Mouse (Mus musculus): ENCODE results near the gene Atf7ip. TPM values are rescaled to one million over a fixed set of nuclear protein-coding genes. Genes with fewer than 3 reads are reported as not detected.
A peak's percentile ranks its signal among the peaks of the same experiment; 100 is the strongest.

Gene Atf7ip
- total RNA-seq, 2 experiments from 2014 or later: 92.6 to 107 TPM

DNA sequence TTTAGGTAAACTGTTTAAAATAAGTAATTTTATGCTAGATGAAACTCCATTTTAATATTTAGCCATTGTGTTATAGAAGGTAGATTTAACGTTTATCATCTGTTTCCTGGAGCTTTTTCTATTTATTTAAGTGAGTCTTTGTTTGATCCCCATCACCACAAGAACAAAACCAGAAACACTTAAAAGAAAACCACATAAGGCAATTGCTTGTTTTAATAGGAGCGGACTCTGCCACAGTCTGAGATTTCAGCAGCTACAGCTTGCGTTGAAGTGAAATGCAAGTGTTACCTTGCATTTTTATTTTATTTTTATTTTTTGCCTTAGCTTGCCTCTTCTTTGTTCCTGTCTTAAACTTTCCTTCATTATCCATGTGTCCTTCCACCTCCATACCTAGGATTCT lies 43.6 kb downstream of the Atf7ip start:
- intact Hi-C loops (cut with DNase I): loop anchor here (1.0 to 2.0 kb wide), 2 partner anchors 15 to 30 kb away; no protein-coding TSS in a partner anchor
- no peak for DNase-seq

DNA sequence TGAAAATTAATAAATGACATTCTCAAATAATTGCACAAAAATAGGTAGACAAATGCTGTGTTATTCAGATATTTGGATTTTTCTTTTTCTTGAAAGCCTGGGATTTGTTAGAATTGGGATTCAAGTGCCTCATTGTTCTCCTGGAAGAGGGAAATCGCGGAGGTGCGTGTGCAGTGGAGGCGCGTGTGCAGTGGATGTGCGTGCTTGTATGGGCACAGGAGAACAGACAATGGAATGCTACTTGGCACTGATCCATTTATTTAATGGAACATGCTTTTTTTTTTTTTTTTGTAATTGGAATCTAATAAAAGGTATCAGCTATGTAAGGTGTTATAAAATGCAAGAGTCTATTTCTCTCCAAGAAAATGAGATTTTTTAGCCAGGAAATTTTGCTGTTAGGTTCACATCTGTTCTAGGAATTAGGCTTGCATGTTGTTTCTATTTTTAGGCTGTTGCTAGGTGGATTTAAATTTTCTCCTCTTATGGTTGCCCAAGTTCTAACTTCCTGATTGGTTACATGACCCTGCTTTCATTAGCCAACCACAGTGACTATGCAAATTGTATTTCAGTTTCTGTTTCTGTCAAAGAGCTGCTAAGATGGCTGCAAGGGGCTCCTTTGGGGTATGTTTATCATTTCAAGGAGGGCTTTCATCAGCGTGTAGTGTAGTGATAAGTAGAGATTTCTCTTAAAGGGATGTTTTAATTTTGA lies 44.8 kb downstream of the Atf7ip start:
- no peak for DNase-seq
- intact Hi-C loops (cut with DNase I): loop anchor here (1.0 kb wide), 1 partner anchor 31 kb away; no protein-coding TSS in a partner anchor

DNA sequence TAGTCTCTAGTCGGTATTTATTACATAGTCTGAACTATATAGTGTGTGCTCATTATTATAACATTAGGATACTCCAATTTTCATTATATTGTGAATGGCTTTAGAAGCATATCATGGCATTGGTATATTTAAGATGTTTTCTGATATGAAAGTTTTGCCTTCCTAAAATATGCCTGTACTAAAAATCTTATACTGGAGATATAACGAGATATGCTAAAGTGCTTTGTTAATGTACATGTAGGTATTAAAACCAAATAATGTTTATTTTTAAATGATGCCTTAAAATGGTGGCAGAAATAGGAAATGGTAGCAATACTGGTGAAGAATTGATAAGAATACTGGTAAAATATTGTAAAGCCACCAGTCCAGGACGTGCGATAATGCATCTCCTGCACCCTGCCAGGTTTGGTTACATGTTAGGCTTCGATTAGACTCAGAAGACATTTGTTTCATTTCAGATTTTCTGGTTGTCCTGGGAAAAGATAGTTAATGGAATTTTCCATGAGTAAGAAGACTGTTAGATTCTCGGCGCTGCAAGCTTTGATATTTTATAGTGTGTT lies 45.7 kb downstream of the Atf7ip start:
- DNase-seq: no peak
- intact Hi-C loops (cut with DNase I): no loop called here

DNA sequence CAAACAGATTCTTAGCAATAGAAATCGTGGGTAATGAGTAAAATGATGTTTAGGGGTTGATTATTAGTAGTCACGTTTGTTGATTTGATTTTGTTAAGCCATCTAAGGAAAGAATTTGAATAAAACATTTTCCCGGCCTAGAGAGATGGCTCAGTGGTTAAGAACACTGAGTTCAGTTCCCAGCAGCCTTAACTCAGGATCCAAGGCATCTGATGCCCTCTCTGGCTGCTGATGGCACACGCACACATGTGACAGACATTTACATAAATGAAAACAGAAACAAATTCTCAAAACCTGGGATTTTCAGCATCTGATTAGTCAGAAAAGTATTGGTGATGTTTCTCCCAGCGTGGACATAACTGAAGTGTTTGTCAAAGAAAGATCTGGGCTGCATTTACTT lies 47.2 kb downstream of the Atf7ip start:
- no peak for DNase-seq
- intact Hi-C loops (cut with DNase I): no loop called here

DNA sequence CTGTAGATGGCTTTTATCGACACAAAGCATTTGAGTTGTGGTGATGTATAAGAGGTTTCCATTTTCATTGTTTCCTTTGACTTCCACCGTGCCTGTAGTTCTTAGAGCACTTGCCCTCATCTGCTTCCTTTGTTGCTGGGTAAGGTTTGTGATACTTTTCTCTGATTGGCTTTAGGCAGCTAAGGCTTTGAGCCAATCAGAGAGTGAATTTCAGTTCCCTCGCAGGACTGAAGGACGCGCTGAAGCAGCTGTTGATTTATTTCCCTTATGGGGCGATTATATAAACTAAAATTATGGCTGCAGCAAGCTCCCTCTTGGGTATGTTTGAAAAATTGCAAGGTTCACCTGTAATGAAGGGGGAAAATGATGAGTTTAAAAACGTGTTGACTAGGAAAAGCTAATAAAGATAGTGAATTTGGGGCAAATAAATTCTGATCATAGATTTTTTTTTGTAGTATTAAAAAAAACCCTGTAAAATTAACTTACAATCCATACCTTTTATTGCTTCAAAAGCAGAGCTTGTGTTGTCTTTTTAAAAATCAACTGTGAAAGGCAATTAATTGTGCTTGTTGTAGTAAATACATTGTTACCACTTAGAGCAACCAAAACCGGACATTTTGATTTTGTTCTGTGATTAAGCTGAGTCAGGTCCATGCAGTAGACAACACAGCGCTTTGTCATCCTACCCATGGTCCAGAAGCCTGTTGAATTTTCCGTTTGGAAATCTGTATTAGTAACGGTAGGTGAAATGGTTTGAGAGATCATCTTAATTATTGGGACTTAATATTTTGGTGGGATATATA lies 48.0 kb downstream of the Atf7ip start:
- intact Hi-C loops (cut with DNase I): no loop called here
- peak in 1 of 2 experiments; percentile 40 for DNase-seq

DNA sequence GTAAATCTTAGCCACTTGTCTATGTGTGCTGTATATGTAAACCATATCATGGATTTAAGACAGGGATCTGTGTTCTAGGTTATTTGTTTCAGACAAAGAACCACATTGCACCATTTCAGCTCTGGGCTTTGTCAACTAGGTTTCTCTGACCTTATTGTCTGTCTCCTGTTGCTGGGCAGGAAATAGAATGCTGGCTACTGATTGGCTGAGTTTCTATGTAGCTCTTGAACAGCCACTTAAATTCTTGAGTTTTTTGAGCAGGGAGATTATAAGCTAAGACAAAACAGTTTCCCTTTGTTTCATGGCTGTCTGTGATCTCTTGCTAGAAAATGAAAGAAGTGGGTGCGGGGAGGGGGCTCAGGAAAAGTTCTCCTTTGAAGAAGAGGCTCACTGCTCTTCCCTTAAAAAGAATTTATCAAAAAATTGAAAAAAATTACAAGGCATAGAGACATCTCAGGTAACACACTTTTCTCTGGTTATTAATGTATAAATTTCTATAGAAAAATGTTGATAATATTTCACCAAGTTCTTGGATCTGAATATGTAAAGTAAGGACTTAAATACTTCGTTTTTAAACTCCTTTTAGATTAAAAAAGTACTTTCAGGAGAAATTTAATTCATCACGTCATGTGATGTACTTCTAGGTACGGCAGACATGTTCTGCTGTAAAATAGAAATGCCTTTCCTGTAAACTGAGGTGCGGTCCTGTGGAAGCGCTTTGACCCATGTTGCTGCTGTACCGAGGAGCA lies 49.0 kb downstream of the Atf7ip start:
- peak in 1 of 2 experiments; percentile 49 for DNase-seq
- intact Hi-C loops (cut with DNase I): loop anchor here (1.0 kb wide), 2 partner anchors 89 to 132 kb away; no protein-coding TSS in a partner anchor

DNA sequence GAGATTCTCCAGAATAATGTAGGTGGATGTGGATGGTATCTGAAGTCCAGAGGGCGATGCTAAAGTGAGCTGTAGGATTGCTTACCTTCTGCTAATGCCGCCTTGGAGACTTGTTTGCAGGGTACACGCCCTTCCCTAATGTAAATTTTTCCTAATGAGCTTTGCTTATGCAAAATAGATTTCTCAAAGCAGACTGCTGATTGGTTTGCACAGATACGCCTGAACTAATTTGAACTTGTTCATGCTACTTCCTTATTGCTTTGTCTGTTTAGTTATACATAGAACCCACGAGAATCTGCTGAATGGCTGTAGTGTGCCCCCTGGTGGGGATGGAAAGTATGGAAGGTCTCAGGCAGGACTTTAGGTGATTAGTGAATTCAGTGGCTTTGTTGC lies 49.6 kb downstream of the Atf7ip start:
- intact Hi-C loops (cut with DNase I): loop anchor here (1.0 kb wide), 2 partner anchors 89 to 132 kb away; no protein-coding TSS in a partner anchor
- peak; percentile 68 to 74 for DNase-seq

DNA sequence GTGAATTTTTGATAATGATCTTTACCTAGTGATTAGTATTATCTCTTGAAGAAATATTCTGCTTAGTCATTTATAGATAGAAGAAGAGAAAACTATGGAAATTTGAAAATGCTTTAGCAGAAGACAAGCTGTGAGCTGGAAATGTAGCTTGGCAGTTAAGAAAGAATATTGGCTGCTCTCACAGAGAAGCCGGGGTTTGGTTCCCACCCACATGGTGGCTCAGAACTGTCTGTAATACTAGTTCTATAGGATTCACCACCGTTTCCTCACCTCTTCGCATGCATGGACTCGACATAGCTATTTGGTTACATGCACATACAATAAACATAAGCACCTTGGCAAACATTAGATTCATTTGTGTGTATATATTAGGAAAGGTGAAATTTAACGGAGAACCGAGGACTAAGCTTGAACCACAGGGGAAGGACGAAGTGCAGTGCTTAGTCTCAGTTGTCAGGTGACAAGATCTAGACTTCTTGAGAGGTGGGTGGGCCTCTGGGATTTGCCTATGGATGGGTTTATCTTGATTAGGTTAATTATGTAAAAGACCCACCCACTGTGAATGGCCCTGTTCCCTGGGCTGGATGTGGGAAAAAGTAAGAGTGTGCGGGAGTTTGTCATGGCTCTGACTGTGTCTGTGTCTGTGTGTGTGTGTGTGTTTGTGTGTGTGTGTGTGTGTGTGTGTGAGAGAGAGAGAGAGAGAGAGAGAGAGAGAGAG lies 52.5 kb downstream of the Atf7ip start:
- intact Hi-C loops (cut with DNase I): no loop called here
- DNase-seq: no peak

DNA sequence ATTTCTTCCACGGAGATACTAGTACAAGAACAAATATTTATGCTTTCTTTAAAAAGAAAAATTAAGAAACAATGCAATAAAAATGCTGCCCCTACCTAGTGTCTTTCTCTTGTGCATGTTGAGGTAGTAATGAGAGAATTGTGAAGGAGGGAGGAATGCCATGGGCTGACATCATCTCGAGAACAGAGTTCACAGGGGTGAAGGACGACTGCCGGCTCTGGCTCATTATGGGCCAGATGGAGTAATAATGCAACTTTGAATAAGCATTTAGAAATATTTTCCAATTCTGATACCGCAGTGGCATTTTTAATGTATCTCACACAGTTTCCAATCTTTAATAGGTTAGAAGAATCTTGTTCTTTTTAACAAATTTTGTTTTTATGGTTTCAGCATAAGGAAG lies 60.0 kb downstream of the Atf7ip start:
- intact Hi-C loops (cut with DNase I): no loop called here
- DNase-seq: no peak

DNA sequence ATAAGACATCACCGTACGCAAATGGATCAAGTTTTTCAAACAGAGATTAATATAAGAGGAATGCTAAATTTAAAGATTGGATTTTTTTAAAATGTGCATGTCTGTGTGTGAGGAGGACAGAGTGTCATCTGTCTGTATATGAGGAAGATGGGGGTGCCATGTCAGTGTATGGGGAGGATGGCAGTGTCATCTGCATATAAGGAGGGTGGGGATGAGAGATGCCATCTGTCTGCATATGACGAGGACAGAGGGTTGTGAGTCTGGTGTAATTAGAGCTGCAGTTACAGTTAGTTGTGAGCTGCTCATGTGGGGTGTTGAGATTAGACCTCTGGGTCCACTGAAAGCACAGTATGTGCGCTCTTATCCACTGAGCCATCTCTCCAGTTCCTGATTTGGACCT lies 84.8 kb downstream of the Atf7ip start:
- intact Hi-C loops (cut with DNase I): no loop called here
- no peak for DNase-seq

DNA sequence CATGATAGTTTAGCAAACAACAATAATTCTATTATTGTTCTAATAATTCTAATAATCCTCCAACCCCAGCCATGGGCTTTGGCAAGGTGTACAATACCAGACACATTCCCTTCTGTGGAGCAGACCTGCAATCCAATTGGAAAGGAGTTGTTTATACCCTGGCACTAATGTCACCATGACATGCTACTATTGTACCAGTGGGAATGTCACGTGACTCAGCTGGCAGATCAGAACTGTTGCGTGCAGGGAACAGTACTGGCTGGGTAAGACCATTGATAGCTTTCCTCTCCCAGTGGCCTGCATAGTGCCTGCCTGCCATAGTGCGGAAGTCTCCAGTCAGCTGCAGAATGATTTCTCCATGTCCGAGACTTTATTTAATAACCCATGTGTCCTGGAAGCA lies 88.6 kb downstream of the Atf7ip start:
- intact Hi-C loops (cut with DNase I): no loop called here

DNA sequence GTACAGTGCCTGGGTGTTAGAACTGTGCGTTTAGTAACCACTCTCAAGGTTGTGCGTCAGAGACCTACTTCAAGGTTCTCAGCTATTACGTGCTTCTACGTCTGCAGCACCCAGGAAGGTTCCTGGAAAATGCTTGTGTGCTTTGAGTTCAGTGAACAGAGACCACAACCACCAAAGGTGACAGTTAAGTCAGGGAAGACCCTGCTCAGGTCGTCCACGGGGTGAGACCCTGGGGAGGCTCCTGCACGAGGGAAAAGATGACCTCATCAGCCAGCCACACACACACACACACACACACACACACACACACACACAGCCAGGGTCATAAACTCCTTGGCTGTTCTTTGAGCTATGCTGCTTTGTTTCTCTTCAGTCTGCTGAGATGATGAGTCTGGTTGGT lies 96.6 kb downstream of the Atf7ip start:
- DNase-seq: no peak
- intact Hi-C loops (cut with DNase I): no loop called here

More for the DNA sequence above, 88.6 kb downstream of the Atf7ip start:
- DNase-seq: no peak

DNA sequence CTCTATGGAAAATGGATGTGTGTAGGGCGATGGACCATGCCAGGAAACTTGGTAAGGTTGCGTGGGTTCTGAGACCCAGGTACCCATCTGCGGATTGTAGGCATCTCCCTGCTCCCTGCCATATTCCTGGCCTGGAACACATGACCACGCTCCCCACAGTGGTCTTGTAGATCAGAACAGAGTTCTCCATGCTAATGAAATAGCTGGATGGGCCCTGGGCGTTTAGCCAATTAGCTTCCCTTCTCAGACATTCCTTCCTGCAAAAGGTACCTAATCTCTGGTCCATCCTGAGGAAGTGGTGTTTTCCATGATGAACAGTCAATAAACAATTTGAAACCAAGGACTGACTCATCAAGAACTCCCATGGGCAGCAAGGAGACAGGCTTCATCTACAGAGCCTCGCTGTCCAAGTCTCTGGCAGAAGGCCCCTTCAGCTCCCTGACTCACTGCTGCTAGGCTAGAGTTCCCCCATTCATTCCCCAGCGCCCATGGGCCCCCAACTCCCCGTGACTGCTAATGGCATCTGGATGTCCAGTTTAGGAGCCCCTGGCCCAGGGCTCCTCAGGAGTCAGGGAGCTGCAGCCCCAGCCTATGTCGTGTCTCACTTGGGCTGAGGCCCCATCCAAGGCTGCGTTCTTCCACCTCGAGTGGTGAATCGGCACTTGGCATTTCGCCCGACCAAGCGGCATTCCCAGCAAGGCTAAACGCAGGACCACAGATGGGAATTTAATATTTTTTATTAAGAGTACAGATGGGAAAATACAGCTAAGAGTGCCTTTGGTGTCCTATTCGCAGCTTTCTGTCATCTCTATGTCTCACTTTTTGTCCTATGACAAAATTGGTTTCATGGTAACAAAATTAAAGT lies 105.6 kb downstream of the Atf7ip start:
- no peak for DNase-seq
- intact Hi-C loops (cut with DNase I): loop anchor here (5.0 kb wide), 1 partner anchor 189 kb away; no protein-coding TSS in a partner anchor

DNA sequence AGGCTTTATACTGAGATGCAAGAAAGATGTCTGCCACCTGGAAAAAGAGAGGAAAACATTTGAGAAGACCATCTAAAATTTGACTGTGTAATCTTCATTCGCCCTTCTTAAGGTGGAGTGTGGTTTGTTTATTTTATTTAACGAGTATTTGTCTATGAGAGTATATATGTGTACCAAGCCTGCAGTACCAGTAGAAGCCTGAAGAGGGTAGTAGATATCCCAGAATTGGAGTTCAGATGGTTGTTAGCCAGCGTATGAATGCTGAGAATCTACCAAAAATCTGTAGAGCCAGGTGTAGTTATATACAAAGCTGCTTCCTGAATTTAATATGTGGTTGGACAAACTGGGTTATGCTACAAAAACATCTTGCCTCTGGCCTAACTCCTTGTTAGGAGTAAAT lies 106.3 kb downstream of the Atf7ip start:
- DNase-seq: no peak
- intact Hi-C loops (cut with DNase I): loop anchor here (5.0 kb wide), 1 partner anchor 190 kb away; no protein-coding TSS in a partner anchor

DNA sequence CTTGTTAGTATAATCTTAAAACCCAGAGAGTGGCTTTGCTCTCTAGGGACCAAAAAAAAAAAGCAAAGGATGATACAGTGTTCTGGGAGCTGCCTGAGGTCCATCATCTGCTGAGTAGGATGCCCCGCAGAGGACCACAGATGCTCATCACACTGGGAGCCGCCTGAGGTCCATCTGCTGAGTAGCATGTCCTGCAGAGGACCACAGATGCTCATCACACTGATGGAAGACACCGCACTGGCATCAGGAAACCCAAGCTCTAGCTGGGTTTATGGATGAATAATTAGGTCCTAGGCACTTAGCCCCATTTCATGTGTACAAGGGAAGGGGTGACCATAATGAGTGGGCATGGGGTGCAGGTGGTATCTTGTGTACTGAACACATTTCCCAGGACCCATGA lies 108.2 kb downstream of the Atf7ip start:
- no peak for DNase-seq
- intact Hi-C loops (cut with DNase I): loop anchor here (5.0 kb wide), 1 partner anchor 192 kb away; no protein-coding TSS in a partner anchor

DNA sequence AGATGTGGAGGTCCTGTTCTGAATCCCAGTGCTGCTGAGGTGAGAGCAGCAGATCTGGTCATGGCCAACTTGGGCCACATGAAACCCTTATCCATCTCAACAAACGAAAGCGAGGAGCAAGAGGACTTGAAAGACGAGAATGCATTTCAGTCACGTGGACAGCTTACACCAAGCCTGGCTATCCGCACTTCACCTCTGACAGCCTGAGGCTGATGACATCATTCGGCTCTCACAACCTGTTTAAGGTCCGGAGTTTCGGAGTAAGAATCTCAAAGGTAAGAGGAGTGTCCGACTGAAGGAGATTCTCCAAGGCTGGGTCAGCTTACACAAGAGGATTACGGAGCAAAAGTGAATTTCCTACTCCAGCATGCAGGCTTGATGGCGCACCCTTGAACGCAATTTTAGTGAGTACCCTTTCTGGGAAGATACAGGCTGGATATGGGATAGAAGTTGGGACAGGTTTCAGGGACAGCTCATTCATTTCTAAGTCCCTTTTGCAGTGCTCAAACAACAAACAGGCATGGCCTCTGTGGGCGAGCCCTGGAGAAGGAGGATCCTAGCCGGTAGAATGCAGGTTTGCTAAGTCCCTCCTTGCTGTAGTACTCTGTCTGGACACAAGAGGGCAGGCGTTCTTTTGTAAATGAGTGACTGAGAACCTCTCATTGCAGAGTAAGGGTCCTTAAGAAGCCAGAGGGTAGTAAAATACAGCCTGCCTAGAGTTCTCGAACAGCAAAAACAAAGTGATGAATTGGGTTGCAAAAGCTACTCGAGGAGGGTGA lies 114.6 kb downstream of the Atf7ip start:
- intact Hi-C loops (cut with DNase I): loop anchor here (2.0 to 5.0 kb wide), 3 partner anchors 102 to 362 kb away; no protein-coding TSS in a partner anchor

DNA sequence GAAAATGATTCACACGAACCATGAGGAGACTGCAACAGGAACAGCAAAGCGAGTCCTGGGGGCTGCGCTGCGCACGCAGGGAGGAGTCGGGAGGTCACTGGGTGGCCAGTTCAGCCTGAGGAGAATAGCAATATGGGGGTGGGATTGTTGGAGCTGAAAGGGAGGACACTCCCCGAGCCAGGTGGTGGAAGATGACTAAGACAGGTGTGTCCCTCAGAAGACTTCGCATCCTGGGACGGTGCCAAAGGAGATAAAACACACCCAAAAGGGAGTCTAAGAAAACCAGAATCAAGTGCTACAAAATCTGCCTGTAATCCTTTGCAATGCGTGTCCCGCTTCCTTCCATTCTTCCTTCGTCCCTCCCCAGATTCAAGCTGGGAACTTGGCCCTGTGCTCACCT lies 119.5 kb downstream of the Atf7ip start:
- intact Hi-C loops (cut with DNase I): no loop called here
- DNase-seq: no peak

More for the DNA sequence above, 114.6 kb downstream of the Atf7ip start:
- peak; percentile 80 to 90 for DNase-seq

DNA sequence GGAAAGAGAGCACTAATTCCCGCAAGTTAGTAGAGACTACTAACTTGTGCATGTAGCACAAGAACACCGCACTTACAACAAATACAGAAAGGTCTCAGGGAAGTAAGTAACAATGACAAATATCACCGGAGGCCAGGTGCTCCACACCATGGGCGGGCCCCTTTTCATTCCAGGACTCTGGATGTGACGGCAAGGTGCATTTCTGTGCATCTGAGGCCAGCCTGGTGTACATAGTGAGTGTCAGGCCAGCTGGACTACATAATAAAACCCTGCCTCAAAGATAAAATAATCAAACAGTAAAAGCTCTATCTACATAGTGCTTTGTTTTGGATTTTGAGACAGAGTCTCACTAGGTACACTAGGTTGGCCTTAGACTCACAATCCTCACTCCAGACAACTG lies 123.7 kb downstream of the Atf7ip start:
- DNase-seq: no peak
- intact Hi-C loops (cut with DNase I): no loop called here

All from heart, postnatal 14 days (tissue).